Mouse (Mus musculus) liver, postnatal 0 days (tissue): Measurements from ENCODE around the gene A030005K14Rik. TPM values are rescaled to one million over a fixed set of nuclear protein-coding genes. Genes with fewer than 3 reads are reported as not detected.

ENCODE experiments used
- ATAC-seq: fragments of 200-750 bp; cut with Nextera tagmentation; 2 replicates; pipeline ENCODE4 v1.8.0; 2017; ENCODE audit warnings: mild to moderate bottlenecking, moderate library complexity
- DNase-seq: peaks from one replicate; pipeline ENCODE4 v3.0.0-alpha.2; 2016
- H3K27ac ChIP-seq: fragments of 300-500 bp; sonication (generic); 2 replicates; pipeline ENCODE4 v1.5.1; 2014; ENCODE audit warnings: antibody characterized with exemption, moderate library complexity, mild to moderate bottlenecking, low read depth
- H3K27me3 ChIP-seq: fragments of 300-500 bp; sonication (generic); 2 replicates; pipeline ENCODE4 v1.6.1; 2014; ENCODE audit warnings: low read length, control low read depth, mixed read lengths; ENCODE audit not compliant: insufficient read depth
- H3K36me3 ChIP-seq: fragments of 300-500 bp; sonication (generic); replicated peaks from 2 replicates; pipeline ENCODE4 v1.6.1; 2014; ENCODE audit warnings: mild to moderate bottlenecking, control low read depth, low read length, moderate library complexity, mixed read lengths; ENCODE audit not compliant: insufficient read depth
- H3K4me1 ChIP-seq: fragments of 300-500 bp; sonication (generic); 2 replicates; pipeline ENCODE4 v1.6.1; 2014; ENCODE audit warnings: antibody characterized with exemption, mild to moderate bottlenecking, control low read depth; ENCODE audit not compliant: insufficient read depth
- H3K4me2 ChIP-seq: fragments of 300-500 bp; sonication (generic); 2 replicates; pipeline ENCODE4 v1.6.1; 2014; ENCODE audit warnings: low read depth, mild to moderate bottlenecking, low read length, moderate library complexity, mixed read lengths
- H3K4me3 ChIP-seq: fragments of 300-500 bp; sonication (generic); 2 replicates; pipeline ENCODE4 v1.5.1; 2014; ENCODE audit warnings: low read depth, low read length
- H3K9ac ChIP-seq: fragments of 300-500 bp; sonication (generic); replicated peaks from 2 replicates; pipeline ENCODE4 v1.6.1; 2014; ENCODE audit warnings: mild to moderate bottlenecking, moderate library complexity
- H3K9me3 ChIP-seq: fragments of 300-500 bp; sonication (generic); 2 replicates; pipeline ENCODE4 v1.6.1; 2016; ENCODE audit warnings: mild to moderate bottlenecking, control low read depth, low read length, mixed read lengths
- CTCF ChIP-seq: sonication (generic); IDR thresholded peaks from 2 replicates; pipeline ENCODE4 v1.5.1; 2016; ENCODE audit warnings: antibody characterized with exemption, low read depth
- EP300 ChIP-seq: IDR thresholded peaks from 2 replicates; pipeline ENCODE4 v1.6.1; 2016; ENCODE audit warnings: antibody characterized with exemption, low read depth, mild to moderate bottlenecking
- WGBS: fragments of 180-500 bp; shearing (Covaris S2); extraction: QIAGEN DNeasy Blood & Tissue Kit; methylation state at CpG from one replicate; pipeline ENCODE4 v1.1.7; 2014; ENCODE audit not compliant: insufficient replicate concordance; 5-methylcytosine and 5-hydroxymethylcytosine counted together
- polyA plus RNA-seq: library from polyadenylated mRNA; unstranded; fragments of >200 nt; fragmentation: Nextera tagmentation; extraction: Ambion mirVana; gene quantifications from 2 replicates; pipeline ENCODE4 v1.2.1, GENCODE M21; 2015

Gene A030005K14Rik
- not detected in 2 replicates for polyA plus RNA-seq

DNA sequence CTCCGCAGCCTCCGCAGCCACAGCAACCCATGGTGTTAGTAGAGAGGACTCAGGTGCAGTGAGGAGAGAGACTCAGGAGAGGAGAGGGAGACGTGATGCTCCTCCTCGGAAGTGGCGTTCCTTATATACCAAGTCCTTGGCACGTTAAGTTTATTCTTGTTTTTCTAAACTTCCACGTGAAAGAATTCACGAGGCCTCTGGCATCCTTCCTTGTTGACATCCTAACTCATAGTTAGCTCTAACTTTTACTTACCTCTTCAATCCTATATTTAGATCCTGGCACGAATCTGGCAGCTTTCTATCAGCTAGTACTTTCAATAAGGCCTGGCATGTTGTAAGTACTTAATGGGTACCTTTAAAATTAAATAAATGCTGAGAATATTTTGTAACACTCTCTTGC lies at the start of gene A030005K14Rik:
A030005K14Rik (minus strand) TSS at position 101 of the 400 bp plus-strand sequence.
- DNase-seq (no peak), ATAC-seq (no peak)
- WGBS, result 76% methylated on average over 9 of the region's 9 CpGs
- Histone ChIP-seq H3K36me3 (no peaks in the 10 kb centered on the region), H3K9me3 (no peaks in the 10 kb centered on the region), H3K27ac (no peak within 1 kb of the TSS), H3K4me1 (no peaks in the 10 kb centered on the region), H3K4me3 (no peak within 1 kb of the TSS), H3K27me3 (no peaks in the 10 kb centered on the region), H3K4me2 (no peak within 1 kb of the TSS), H3K9ac (no peak within 1 kb of the TSS)
- TF ChIP-seq EP300, result no peak
- no peak for TF ChIP-seq CTCF

DNA sequence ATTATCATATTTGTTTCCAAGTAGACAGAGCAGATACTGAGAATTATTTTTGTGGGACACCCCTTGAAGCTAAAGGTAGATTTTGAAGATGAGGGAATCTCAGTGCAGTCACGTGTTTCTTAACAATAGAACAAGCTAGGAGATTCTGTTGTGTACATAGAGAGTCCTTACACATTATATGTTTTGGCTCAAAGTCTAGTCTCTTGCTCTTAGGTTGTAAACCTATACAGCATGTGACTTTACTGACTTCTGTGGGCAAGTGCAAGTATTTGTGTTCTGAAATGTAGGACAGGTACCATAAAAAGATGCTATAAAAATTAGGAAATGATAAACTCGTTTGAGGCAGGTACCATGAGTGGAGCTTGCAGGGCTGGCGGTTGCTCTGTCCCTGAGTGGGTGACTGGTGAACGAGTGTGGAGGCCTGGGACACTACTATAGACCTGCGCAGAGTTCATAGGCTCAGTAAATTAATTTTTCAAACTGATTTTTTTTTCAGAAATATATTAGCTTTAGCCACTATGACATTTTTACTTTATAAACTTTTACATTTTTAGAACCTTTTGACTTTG lies 48.3 kb upstream of the A030005K14Rik start:
- TF ChIP-seq EP300 (no peak), CTCF (no peak)
- H3K27ac ChIP-seq, result no peak overlapping the region
- no peak for ATAC-seq
- H3K9me3 ChIP-seq, result no peaks in the 10 kb centered on the region
- H3K4me3 ChIP-seq, result no peak overlapping the region
- WGBS, result 68% methylated on average over 5 of the region's 5 CpGs
- H3K9ac ChIP-seq, result no peak overlapping the region
- no peak for DNase-seq
- H3K36me3 ChIP-seq, result no peaks in the 10 kb centered on the region
- no peaks in the 10 kb centered on the region for H3K27me3 ChIP-seq
- H3K4me1 ChIP-seq, result no peaks in the 10 kb centered on the region
- H3K4me2 ChIP-seq, result no peak overlapping the region

DNA sequence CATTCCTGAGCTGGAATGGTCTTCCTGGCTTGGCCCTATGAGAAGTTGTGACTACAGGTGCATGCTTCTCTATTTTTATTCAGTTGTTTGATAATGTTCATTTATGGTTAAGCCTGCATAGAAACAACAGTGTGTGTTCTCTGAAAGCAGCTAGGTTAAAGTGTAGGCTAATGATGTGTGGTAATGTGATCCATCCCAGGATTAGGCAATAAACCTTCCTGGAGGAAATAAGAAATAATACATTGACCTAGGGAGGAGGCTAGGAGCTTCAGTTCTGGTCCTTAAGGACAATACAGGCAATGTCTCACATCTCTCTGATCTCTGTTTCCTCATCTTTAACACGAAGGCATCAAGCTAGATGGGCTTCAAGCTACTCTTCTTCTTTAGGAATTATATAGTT lies 46.3 kb upstream of the A030005K14Rik start:
- no peak for DNase-seq

DNA sequence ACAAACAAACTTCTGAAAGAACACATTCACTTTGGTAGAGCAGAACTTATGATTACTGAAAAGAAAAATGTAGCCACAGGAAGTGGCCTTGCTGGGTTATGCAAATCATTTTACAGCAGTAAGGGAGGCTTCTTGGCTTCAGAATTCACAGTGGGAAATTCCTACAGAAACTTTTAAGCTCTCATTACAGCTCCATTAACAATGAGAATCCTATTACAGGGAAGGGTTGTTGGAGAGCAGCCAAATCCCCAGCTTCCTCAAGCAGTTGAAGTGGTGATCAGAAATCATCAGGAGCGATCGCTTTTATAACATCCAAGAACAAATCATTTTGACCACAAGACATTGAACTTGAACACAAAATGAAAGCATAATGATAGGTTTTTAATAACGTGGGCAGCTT lies 42.7 kb upstream of the A030005K14Rik start:
- no peak overlapping the region for H3K27ac ChIP-seq
- no peak overlapping the region for H3K9ac ChIP-seq
- no peaks in the 10 kb centered on the region for H3K4me1 ChIP-seq
- H3K4me2 ChIP-seq, result no peak overlapping the region
- 59% methylated on average over 3 of the region's 3 CpGs for WGBS
- H3K4me3 ChIP-seq, result no peak overlapping the region
- no peaks in the 10 kb centered on the region for H3K9me3 ChIP-seq
- ATAC-seq (no peak), DNase-seq (no peak)
- H3K36me3 ChIP-seq, result no peaks in the 10 kb centered on the region
- H3K27me3 ChIP-seq, result no peaks in the 10 kb centered on the region
- TF ChIP-seq CTCF, result no peak
- TF ChIP-seq EP300, result no peak

More for the DNA sequence above, 46.3 kb upstream of the A030005K14Rik start:
- TF ChIP-seq EP300 (no peak), CTCF (no peak)
- Histone ChIP-seq H3K9me3 (no peaks in the 10 kb centered on the region), H3K9ac (no peak overlapping the region), H3K27me3 (no peaks in the 10 kb centered on the region), H3K4me2 (no peak overlapping the region), H3K36me3 (no peaks in the 10 kb centered on the region), H3K27ac (no peak overlapping the region), H3K4me1 (no peaks in the 10 kb centered on the region), H3K4me3 (no peak overlapping the region)
- ATAC-seq, result no peak
- WGBS, result 53% methylated on average over 1 of the region's 1 CpGs

DNA sequence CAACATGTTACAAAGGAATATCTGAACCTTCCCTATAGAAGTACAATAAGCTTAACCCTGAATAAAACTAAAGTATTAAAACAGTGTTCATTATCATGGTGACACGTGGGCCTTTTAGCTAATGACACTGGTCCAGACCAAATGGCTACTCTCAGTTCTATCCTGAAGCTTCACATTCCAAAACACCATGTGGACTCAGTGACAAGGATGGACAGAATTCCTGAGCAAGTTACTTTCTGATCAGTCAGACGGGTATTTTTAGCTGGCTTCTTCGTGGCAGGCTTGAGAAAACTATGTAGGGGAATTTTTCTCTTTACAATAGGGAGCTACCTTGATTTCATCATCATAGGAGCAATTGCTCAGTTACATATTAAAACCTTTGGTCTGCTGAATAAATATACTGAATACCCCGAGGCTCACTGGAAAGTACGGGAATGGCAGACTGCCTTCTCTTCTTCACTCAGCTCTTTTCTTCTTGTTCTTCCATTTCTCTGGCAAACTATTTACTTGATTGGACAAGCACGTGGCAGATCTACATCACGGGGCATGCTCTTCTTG lies 40.5 kb upstream of the A030005K14Rik start:
- H3K27ac ChIP-seq, result no peak overlapping the region
- H3K27me3 ChIP-seq, result no peaks in the 10 kb centered on the region
- DNase-seq, result no peak
- H3K4me1 ChIP-seq, result no peaks in the 10 kb centered on the region
- no peak overlapping the region for H3K4me2 ChIP-seq
- 63% methylated on average over 7 of the region's 7 CpGs for WGBS
- ATAC-seq, result no peak
- H3K4me3 ChIP-seq, result no peak overlapping the region
- H3K36me3 ChIP-seq, result no peaks in the 10 kb centered on the region
- TF ChIP-seq EP300 (no peak), CTCF (no peak)
- no peaks in the 10 kb centered on the region for H3K9me3 ChIP-seq
- no peak overlapping the region for H3K9ac ChIP-seq

DNA sequence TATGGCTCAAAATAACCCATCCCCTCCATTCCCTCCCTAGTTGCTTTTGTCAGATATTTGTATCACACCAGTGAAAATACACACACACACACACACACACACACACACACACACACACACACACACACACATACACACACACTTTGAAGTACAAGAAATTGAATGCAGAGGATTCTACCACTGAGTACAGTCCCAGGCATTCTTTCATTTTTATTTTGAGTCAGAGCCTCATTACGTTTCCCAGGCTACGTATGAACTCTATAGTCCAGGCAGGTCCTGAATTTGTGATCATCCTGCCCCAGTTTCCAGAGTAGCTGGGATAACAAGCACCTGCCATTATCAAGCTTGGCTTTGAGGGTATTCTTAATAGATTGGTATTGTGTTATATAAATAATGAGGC lies 40.0 kb upstream of the A030005K14Rik start:
- Histone ChIP-seq H3K4me2 (no peak overlapping the region), H3K27me3 (no peaks in the 10 kb centered on the region), H3K36me3 (no peaks in the 10 kb centered on the region), H3K4me3 (no peak overlapping the region), H3K9ac (no peak overlapping the region), H3K9me3 (no peaks in the 10 kb centered on the region), H3K27ac (no peak overlapping the region), H3K4me1 (no peaks in the 10 kb centered on the region)
- ATAC-seq, result no peak
- DNase-seq, result no peak
- TF ChIP-seq CTCF, result no peak
- TF ChIP-seq EP300, result no peak
- WGBS, result 83% methylated on average over 2 of the region's 2 CpGs

DNA sequence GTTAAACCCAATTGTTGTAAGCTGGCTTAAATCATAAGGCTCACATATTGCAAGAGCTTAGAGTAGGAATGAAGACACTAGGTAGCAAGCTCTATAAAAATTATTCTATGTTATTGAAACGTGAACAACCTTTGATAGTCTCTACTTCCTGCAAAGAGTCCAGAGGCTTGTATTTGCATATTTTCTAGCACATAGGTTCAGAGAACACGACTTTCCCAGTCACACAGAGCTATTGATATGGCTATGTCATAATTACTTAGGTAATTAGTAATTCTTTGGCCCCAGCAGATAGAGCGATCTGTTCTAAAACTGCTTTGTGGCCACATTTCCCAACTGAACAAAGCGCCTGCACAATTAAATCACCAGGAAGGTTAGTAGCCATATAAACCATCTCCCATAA lies 37.8 kb upstream of the A030005K14Rik start:
- WGBS, result 69% methylated on average over 4 of the region's 4 CpGs

More for the DNA sequence above, 37.8 kb upstream of the A030005K14Rik start:
- Histone ChIP-seq H3K9ac (no peak overlapping the region), H3K4me3 (no peak overlapping the region), H3K9me3 (no peaks in the 10 kb centered on the region), H3K27ac (no peak overlapping the region), H3K4me2 (no peak overlapping the region), H3K4me1 (no peaks in the 10 kb centered on the region), H3K27me3 (no peaks in the 10 kb centered on the region), H3K36me3 (no peaks in the 10 kb centered on the region)
- ATAC-seq (no peak), DNase-seq (no peak)
- TF ChIP-seq EP300 (no peak), CTCF (no peak)
